Mouse (Mus musculus) hindbrain, embryonic 13.5 days (tissue): Measurements from ENCODE around the gene Kmt2d. TPM values are rescaled to one million over a fixed set of nuclear protein-coding genes. Genes with fewer than 3 reads are reported as not detected.

Experiments used
- ATAC-seq: fragments of 200-750 bp; cut with Nextera tagmentation; 2 replicates; pipeline ENCODE4 v1.8.0; 2017; ENCODE audit warnings: moderate TSS enrichment; ENCODE audit not compliant: low FRiP score
- H3K27ac ChIP-seq: fragments of 300-500 bp; sonication (generic); 2 replicates; pipeline ENCODE4 v1.5.1; 2015; ENCODE audit warnings: inconsistent platforms, mild to moderate bottlenecking, moderate library complexity
- H3K27me3 ChIP-seq: fragments of 300-500 bp; sonication (generic); 2 replicates; pipeline ENCODE4 v1.6.1; 2015; ENCODE audit warnings: mild to moderate bottlenecking, inconsistent platforms
- H3K36me3 ChIP-seq: fragments of 300-500 bp; sonication (generic); 2 replicates; pipeline ENCODE4 v1.6.1; 2015; ENCODE audit warnings: mild to moderate bottlenecking, inconsistent platforms
- H3K4me1 ChIP-seq: fragments of 300-500 bp; sonication (generic); replicated peaks from 2 replicates; pipeline ENCODE4 v1.6.1; 2015; ENCODE audit warnings: inconsistent platforms
- H3K4me2 ChIP-seq: fragments of 300-500 bp; sonication (generic); 2 replicates; pipeline ENCODE4 v1.6.1; 2015; ENCODE audit warnings: inconsistent platforms, mild to moderate bottlenecking, moderate library complexity
- H3K4me3 ChIP-seq: fragments of 300-500 bp; sonication (generic); 2 replicates; pipeline ENCODE4 v1.5.1; 2015; ENCODE audit warnings: mild to moderate bottlenecking, inconsistent platforms
- H3K9ac ChIP-seq: fragments of 300-500 bp; sonication (generic); 2 replicates; pipeline ENCODE4 v1.6.1; 2015; ENCODE audit warnings: mild to moderate bottlenecking, inconsistent platforms
- H3K9me3 ChIP-seq: fragments of 300-500 bp; sonication (generic); 2 replicates; pipeline ENCODE4 v1.6.1; 2016; ENCODE audit warnings: inconsistent platforms
- WGBS: fragments of 180-500 bp; shearing (Covaris S2); methylation state at CpG from one replicate; pipeline ENCODE4 v1.1.7; 2015; 5-methylcytosine and 5-hydroxymethylcytosine counted together
- polyA plus RNA-seq: library from polyadenylated mRNA; unstranded; fragments of >200 nt; fragmentation: Nextera tagmentation; extraction: Ambion mirVana; gene quantifications from 2 replicates; pipeline ENCODE4 v1.2.1, GENCODE M21; 2015

Gene Kmt2d
- polyA plus RNA-seq, 1 experiment from 2014 or later: 11.6 TPM

DNA sequence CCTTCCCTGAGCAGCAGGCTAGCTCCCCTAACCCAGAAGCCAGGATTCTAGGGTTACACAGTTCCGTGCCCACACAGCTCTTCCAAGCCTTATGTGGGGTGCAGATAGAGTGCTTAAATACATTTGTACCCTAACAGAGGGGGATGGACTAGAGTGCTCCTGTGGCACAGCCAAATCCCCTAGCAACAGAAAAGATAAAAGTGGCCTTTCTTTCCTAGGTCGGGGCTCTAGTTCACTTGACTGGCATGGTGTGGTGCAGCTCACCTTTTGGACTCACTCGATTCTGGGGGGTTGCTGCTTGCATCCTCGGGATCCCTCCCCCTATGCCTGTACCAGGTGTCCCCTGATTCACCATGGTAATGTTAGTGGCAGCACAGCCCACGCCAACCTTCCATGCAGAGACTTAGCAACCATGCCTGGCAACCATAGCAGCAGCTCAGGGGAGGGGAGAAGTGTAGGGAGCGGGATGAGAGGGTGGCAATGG is 62.3 kb downstream of the Kmt2d start:
- Histone ChIP-seq H3K4me1 (peaks cover 54% of the 10 kb centered on the region), H3K4me3 (peak overlapping the region; percentile 48), H3K27me3 (peaks cover 74% of the 10 kb centered on the region), H3K9ac (peak overlapping the region; percentile 68), H3K4me2 (peak overlapping the region; percentile 77), H3K36me3 (peaks cover 24% of the 10 kb centered on the region), H3K27ac (no peak overlapping the region), H3K9me3 (no peaks in the 10 kb centered on the region)
- WGBS: 4% methylated on average over 6 of the region's 6 CpGs
- no peak for ATAC-seq

- no peaks in the 10 kb centered on the region for H3K9me3 ChIP-seq
- 2% methylated on average over 21 of the region's 34 CpGs for WGBS
- H3K36me3 ChIP-seq: peaks cover 18% of the 10 kb centered on the region
- peaks cover 54% of the 10 kb centered on the region for H3K4me1 ChIP-seq
- H3K4me2 ChIP-seq: peak overlapping the region; percentile 77
- ATAC-seq: peak; percentile 47; the same call in 1 of the 2 replicates
- H3K4me3 ChIP-seq: peak overlapping the region; percentile 48
- H3K9ac ChIP-seq: peak overlapping the region; percentile 68
- peaks cover 80% of the 10 kb centered on the region for H3K27me3 ChIP-seq
- H3K27ac ChIP-seq: no peak overlapping the region
These were observed 62.9 kb downstream of the Kmt2d start for GRCm38 (mm10) chr15:98807895-98808650.

DNA sequence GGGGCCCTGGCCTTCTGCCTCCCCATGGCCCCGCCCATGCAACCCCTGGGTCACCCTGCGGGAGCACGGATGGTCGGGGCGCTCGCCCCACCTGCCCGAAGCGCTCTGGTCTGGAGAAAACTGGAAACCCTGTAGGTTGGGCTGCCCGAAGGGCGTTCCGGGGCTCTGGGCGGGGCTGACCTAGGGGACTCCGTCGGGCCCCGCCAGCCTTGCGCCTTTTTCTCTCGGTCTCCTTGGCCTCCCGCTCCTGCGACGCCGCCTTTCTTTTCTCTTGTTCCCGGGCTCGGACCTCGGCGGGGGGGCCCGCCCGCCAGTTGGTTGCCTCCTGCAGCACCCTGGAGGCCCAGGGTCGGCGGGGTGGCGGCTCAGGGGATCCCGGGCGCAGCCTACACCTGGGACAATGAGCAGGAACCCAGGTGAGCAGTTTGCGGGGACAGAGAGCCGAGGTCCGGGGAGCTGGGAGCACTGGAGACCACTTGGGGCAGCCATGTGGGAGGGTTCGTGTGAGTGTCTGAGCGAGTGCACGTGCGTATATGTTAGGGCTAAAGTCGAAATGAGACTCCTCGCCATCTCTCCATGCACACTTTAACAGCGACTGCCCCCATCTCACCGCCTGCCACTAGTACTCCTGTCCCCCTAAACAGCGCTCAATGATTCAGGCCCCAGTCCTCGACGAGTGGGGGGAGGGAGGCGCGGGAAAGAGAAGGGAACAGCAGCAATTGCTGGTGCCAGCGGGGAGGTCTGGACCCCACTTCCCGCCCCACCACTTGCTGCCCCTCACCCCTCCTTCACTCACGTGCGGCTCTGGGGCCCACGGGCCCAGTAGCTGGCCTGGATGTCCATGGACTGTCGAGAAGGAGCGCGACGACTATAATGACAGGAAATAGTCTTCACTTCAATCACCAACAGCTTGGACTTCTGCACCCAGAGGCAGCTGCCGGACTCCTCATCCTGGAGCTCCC is 63.9 kb downstream of the Kmt2d start:
- peaks cover 54% of the 10 kb centered on the region for H3K4me1 ChIP-seq
- peaks cover 9% of the 10 kb centered on the region; the same call in 1 of the 2 replicates for H3K36me3 ChIP-seq
- H3K9me3 ChIP-seq: no peaks in the 10 kb centered on the region
- H3K4me3 ChIP-seq: peak overlapping the region; percentile 48
- peaks cover 90% of the 10 kb centered on the region for H3K27me3 ChIP-seq
- ATAC-seq: 0 out of 2 replicates have a peak, but pooled peaks have one; percentile 6
- peak overlapping the region; percentile 77 for H3K4me2 ChIP-seq
- no peak overlapping the region for H3K27ac ChIP-seq
- peak overlapping the region; percentile 68; the same call in 1 of the 2 replicates for H3K9ac ChIP-seq
- under 1% methylated on average over 56 of the region's 58 CpGs for WGBS

DNA sequence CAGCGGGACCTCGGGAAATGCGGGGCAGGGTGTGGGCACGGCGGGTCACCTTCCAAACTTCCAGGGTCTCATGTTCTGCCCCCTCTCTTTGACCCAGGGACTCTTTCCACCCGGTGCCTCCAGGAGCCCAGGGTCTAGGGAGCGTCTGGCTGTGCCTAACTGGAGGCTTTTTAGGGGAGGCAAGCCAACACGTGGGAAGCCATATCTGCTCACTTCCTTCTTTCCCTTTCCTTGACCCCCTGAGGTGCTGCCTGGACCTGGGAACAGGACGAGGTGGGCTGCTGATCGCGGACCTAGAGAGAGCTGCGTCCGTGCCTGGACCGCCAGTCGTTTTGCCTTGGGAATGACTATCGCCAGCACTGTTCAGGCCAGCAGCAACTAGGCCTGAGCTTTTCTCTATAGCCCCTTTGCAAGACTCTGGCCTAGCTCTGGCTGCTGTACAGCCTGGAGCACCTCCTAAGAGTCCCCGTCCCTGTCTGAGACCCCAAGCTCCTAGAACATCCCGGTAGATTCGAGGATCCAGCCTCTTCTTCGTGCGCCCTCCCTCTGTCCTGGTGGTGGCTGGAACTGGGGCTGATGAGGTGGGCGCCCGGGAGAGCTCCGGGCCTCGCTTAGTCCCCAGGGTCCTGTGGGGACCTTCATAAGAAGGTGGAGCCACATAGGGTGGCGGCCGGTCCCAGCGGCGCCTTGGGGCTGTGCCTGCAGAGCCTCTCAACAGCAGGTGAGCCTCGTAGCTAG is 64.8 kb downstream of the Kmt2d start:
- H3K36me3 ChIP-seq: 0 out of 2 replicates have a peak, but pooled peaks cover 3% of the 10 kb centered on the region
- peak overlapping the region; percentile 48 for H3K4me3 ChIP-seq
- no peak for ATAC-seq
- H3K27me3 ChIP-seq: peaks cover 99% of the 10 kb centered on the region
- no peaks in the 10 kb centered on the region for H3K9me3 ChIP-seq
- peak overlapping the region; percentile 77 for H3K4me2 ChIP-seq
- peak overlapping the region; percentile 76; the same call in 1 of the 2 replicates for H3K9ac ChIP-seq
- peaks cover 54% of the 10 kb centered on the region for H3K4me1 ChIP-seq
- 6% methylated on average over 30 of the region's 30 CpGs for WGBS
- peak overlapping the region; percentile 30; the same call in 1 of the 2 replicates for H3K27ac ChIP-seq

DNA sequence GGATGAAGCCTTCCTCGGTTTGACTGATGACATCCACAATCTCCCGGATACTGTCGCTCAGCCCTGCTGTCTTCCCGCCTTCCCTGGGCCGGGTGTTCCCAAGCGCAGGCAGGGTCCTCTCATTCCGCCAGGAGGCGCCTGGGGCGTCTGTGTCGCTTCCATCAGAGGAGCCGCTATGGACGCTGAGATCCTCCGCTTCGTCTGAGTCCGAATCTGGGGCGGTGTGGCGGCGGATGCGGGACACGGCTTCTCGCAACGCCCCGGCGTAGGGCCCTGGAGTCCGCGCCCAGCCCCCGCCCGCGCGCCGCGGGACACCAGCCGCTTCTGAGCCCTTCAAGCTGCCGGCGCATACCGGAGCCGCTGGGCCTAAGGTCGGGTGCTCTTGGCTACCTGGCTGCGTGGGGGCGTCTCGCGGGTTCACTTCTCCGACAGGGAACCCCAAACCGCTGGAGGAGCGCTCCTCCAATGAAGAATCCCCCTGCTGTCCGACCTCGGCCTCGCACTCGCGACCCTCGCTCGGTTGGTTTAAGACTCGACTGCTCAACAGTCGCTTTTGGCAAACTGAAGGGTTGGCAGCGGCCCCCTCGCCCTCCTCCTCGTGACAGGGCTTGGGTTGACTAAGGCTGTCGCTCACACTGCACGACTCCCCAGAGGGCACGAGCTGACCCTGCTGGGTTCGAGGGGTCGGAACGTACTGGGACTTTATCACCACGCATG is 65.5 kb downstream of the Kmt2d start:
- Histone ChIP-seq H3K4me1 (peaks cover 54% of the 10 kb centered on the region), H3K36me3 (no peaks in the 10 kb centered on the region), H3K9ac (peak overlapping the region; percentile 76), H3K4me2 (peak overlapping the region; percentile 77), H3K27me3 (peaks cover 99% of the 10 kb centered on the region), H3K27ac (no peak overlapping the region), H3K9me3 (no peaks in the 10 kb centered on the region), H3K4me3 (peak overlapping the region; percentile 48)
- under 1% methylated on average over 56 of the region's 64 CpGs for WGBS
- 0 out of 2 replicates have a peak, but pooled peaks have one; percentile 33 for ATAC-seq

DNA sequence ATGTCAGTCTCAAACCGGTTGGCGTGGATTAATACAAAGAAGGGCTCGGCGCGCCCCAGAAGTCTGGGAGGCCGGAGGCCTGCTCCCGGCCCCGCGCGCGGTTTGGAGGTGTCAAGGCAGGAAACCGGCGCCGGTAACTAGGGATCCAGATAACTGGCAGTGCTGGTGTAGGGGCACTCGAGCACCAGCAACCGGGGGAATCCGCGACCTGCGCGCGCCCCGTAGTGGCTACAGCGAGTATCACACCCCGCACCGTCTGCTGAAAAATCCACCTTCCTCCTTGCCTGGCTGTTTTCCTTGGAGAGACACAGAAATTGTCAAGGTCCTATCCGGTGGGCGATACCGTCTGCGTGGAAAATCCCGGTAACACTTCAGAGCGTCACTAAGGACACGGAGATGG is 67.0 kb downstream of the Kmt2d start:
- 0 out of 2 replicates have a peak, but pooled peaks have one; percentile 26 for ATAC-seq

DNA sequence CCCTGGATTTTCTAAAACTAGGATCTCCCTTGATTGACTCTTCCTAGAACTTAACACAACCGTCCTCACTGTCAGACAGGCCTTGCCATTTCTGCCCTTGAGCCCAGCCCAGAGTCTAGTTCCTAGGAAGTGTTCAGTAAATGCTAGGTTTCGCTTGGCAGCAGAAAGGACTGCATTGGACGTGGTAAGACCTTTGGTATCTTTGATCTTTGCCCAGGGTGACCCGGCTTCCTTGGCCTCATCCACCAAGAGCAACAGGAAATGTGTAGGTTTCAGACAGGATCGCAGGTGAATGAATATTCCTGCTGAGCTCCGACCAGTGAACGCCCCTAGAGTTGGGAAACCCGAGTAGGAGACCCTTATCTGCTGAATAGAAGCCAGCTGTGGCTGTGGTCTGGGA is 68.1 kb downstream of the Kmt2d start:
- peaks cover 48% of the 10 kb centered on the region for H3K4me1 ChIP-seq
- WGBS: 4% methylated on average over 8 of the region's 8 CpGs
- peaks cover 99% of the 10 kb centered on the region for H3K27me3 ChIP-seq
- no peak overlapping the region; the same call in 1 of the 2 replicates for H3K4me3 ChIP-seq
- ATAC-seq: no peak
- no peaks in the 10 kb centered on the region for H3K9me3 ChIP-seq
- H3K9ac ChIP-seq: no peak overlapping the region
- H3K27ac ChIP-seq: no peak overlapping the region
- H3K4me2 ChIP-seq: no peak overlapping the region
- H3K36me3 ChIP-seq: no peaks in the 10 kb centered on the region

More for the DNA sequence above, 67.0 kb downstream of the Kmt2d start:
- Histone ChIP-seq H3K4me2 (peak overlapping the region; percentile 36; the same call in 1 of the 2 replicates), H3K9ac (no peak overlapping the region), H3K4me3 (peak overlapping the region; percentile 12; the same call in 1 of the 2 replicates), H3K27me3 (peaks cover 99% of the 10 kb centered on the region), H3K4me1 (peaks cover 50% of the 10 kb centered on the region), H3K27ac (no peak overlapping the region), H3K9me3 (no peaks in the 10 kb centered on the region), H3K36me3 (no peaks in the 10 kb centered on the region)
- 0% methylated on average over 32 of the region's 32 CpGs for WGBS

GRCm38 (mm10) chr15:98799396-98799795 is 71.6 kb downstream of the Kmt2d start:
- Histone ChIP-seq H3K4me1 (peaks cover 30% of the 10 kb centered on the region), H3K9ac (no peak overlapping the region), H3K27ac (no peak overlapping the region), H3K27me3 (peaks cover 97% of the 10 kb centered on the region), H3K4me3 (no peak overlapping the region), H3K4me2 (no peak overlapping the region), H3K36me3 (no peaks in the 10 kb centered on the region), H3K9me3 (no peaks in the 10 kb centered on the region)
- no peak for ATAC-seq
- 10% methylated on average over 12 of the region's 12 CpGs for WGBS

DNA sequence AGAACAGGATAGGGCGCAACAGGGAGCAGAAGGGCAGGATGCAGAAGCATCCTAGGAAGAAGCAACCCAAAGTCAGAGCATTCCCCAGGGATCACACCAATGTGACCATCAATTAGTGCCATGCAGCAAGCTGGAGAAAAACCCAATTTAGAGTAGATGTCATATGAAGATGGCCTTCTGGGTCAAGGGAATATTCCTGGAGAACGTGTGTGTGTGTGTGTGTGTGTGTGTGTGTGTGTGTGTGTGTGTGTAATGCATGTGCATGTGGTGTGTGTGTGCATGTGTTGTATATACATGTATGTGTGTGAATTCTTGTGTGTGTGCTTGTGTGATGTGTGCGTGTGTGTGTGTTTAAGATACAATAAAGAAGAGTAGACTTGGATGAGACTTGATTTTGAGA is 72.1 kb downstream of the Kmt2d start:
- no peaks in the 10 kb centered on the region for H3K9me3 ChIP-seq
- no peak overlapping the region for H3K4me2 ChIP-seq
- H3K36me3 ChIP-seq: no peaks in the 10 kb centered on the region
- no peak overlapping the region for H3K27ac ChIP-seq
- H3K27me3 ChIP-seq: peaks cover 98% of the 10 kb centered on the region
- no peak overlapping the region for H3K9ac ChIP-seq
- peaks cover 26% of the 10 kb centered on the region for H3K4me1 ChIP-seq
- H3K4me3 ChIP-seq: no peak overlapping the region
- ATAC-seq: no peak
- WGBS: 46% methylated on average over 3 of the region's 3 CpGs

DNA sequence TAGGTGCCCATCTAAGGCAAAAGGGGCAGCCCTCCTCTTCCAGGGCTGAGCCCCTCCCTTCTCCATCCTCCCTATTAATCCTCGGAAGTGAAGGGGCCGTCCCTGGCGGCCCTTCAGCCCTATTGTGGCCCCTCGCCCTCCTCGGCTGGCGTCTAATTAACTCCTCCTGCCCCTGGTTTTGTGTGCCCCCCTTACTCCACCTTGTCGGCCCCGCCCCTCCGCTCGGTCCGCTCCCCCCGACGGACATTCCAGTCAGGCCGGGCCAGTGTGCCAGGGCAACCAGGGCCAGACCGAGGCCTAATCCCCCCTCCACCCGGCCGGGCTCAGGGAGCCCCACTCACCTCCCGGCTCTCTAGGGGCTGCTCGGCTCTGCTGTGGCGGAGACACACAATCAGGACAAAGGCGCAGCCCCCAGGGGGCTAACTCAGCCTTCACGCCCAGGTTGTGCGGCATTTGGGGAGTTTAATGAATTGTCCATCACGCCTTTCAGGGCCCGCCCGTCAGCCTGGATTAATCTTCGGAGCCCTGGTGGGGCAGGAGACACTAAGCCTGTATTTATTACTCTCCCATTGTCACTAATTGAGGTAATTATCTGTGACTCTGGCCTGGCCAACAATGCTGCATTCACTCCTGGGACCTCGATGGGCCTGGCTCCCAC is 73.0 kb downstream of the Kmt2d start:
- ATAC-seq: peak; percentile 90
- peak overlapping the region; percentile 20 for H3K4me2 ChIP-seq
- H3K27ac ChIP-seq: peak overlapping the region; percentile 23; the same call in 1 of the 2 replicates
- H3K36me3 ChIP-seq: no peaks in the 10 kb centered on the region
- H3K4me3 ChIP-seq: no peak overlapping the region
- peaks cover 31% of the 10 kb centered on the region for H3K4me1 ChIP-seq
- 0 out of 2 replicates have a peak overlapping the region, but pooled peaks have one; percentile 19 for H3K9ac ChIP-seq
- H3K9me3 ChIP-seq: no peaks in the 10 kb centered on the region
- peaks cover 98% of the 10 kb centered on the region for H3K27me3 ChIP-seq
- WGBS: 2% methylated on average over 28 of the region's 28 CpGs
